Mouse (Mus musculus) neural tube, embryonic 12.5 days (tissue): ENCODE measurements at regions not wholly inside any gene's neighbourhood (a gene's known extent, or its start where the extent isn't known, plus 50 kb on each side); places are given as distances from the start of the nearest gene placed in this dataset.

Source experiments
- ATAC-seq: fragments of 200-750 bp; cut with Nextera tagmentation; 2 replicates; pipeline ENCODE4 v1.8.0; 2017; ENCODE audit warnings: low read depth, mild to moderate bottlenecking, moderate TSS enrichment, moderate library complexity; ENCODE audit not compliant: low FRiP score
- H3K27ac ChIP-seq: fragments of 300-500 bp; sonication (generic); 2 replicates; pipeline ENCODE4 v1.5.1; 2016
- H3K27me3 ChIP-seq: fragments of 300-500 bp; sonication (generic); replicated peaks from 2 replicates; pipeline ENCODE4 v1.6.1; 2016; ENCODE audit warnings: mild to moderate bottlenecking
- H3K36me3 ChIP-seq: fragments of 300-500 bp; sonication (generic); 2 replicates; pipeline ENCODE4 v1.6.1; 2016; ENCODE audit warnings: mild to moderate bottlenecking
- H3K4me1 ChIP-seq: fragments of 300-500 bp; sonication (generic); 2 replicates; pipeline ENCODE4 v1.6.1; 2016
- H3K4me2 ChIP-seq: fragments of 300-500 bp; sonication (generic); replicated peaks from 2 replicates; pipeline ENCODE4 v1.6.1; 2016; ENCODE audit warnings: mild to moderate bottlenecking
- H3K4me3 ChIP-seq: fragments of 300-500 bp; sonication (generic); 2 replicates; pipeline ENCODE4 v1.5.1; 2016
- H3K9ac ChIP-seq: fragments of 300-500 bp; sonication (generic); 2 replicates; pipeline ENCODE4 v1.6.1; 2016; ENCODE audit warnings: mild to moderate bottlenecking
- H3K9me3 ChIP-seq: fragments of 300-500 bp; sonication (generic); 2 replicates; pipeline ENCODE4 v1.6.1; 2016; ENCODE audit warnings: mild to moderate bottlenecking
- WGBS: fragments of 180-500 bp; shearing (Covaris S2); methylation state at CpG from one replicate; pipeline ENCODE4 v1.1.7; 2016; 5-methylcytosine and 5-hydroxymethylcytosine counted together

DNA sequence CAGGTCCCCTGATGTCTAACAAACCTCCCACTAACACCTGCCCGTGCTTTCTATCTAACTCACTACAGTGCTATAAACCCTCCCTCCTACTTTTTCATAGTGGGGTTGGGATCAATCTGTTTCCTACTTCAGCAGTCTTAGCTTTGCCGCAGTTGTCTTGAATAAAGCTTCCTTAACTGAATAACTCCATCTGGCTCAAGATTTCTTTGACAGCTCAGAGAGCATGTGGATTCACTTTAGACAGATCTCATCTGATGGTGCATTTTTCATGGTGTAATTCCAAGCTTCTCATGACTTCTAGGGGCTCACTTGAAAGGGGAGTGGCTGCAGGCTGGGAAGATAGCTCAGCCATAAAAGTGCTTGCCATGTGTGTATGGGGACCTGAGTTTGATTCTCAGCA is 313.2 kb upstream of the Dpyd start:
- H3K4me1 ChIP-seq, result no peaks in the 10 kb centered on the region
- H3K9ac ChIP-seq, result no peak overlapping the region
- H3K4me2 ChIP-seq, result no peak overlapping the region
- no peaks in the 10 kb centered on the region for H3K9me3 ChIP-seq
- WGBS, result 84% methylated on average over 2 of the region's 2 CpGs
- no peak overlapping the region for H3K27ac ChIP-seq
- no peak for ATAC-seq
- H3K36me3 ChIP-seq, result no peaks in the 10 kb centered on the region
- H3K4me3 ChIP-seq, result no peak overlapping the region
- no peaks in the 10 kb centered on the region for H3K27me3 ChIP-seq

DNA sequence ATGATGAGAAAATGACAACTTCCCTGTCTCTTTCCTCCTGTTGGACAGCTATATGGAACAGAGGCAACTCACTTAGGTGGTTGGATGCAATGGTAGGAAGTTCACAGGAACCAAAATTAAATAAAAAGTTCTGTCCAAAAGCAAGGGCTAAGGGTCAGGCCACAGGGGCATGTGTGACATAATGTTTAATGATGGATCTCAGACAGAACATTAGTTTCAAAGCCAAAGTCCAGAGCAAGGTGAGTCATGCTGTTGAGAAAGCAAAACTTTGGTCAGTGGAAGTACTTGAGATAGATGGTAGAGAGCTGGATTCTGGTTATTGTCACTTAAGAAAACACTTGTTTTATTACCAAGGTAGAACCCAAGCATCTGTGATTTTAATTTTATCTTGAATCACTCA is 286.0 kb upstream of the Dpyd start:
- H3K4me1 ChIP-seq, result no peaks in the 10 kb centered on the region
- no peaks in the 10 kb centered on the region for H3K36me3 ChIP-seq
- H3K27me3 ChIP-seq, result no peaks in the 10 kb centered on the region
- no peak overlapping the region for H3K9ac ChIP-seq
- ATAC-seq, result no peak
- H3K4me3 ChIP-seq, result no peak overlapping the region
- H3K9me3 ChIP-seq, result no peaks in the 10 kb centered on the region
- H3K27ac ChIP-seq, result no peak overlapping the region
- H3K4me2 ChIP-seq, result no peak overlapping the region

DNA sequence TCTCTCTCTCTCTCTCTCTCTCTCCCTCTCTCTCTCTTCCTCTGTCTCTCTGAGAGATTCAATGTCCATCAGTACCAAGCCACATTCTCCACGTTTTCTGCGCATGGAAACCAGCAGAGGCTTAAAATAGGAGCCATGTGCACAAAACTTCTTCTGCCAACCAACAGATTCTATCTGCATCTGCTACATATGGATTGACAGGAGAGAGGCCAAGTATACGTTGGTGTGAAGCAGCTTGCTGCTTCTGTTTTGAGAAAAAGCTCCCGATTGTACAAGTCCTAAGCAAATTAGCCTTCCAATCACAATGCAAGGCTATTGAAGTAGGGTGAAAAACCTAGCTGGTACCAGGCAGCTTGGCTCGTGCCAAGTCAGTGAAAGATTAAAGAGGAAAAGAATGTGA is 283.7 kb upstream of the Dpyd start:
- no peak overlapping the region for H3K27ac ChIP-seq
- H3K4me1 ChIP-seq, result no peaks in the 10 kb centered on the region
- no peak overlapping the region for H3K9ac ChIP-seq
- H3K36me3 ChIP-seq, result no peaks in the 10 kb centered on the region
- no peak for ATAC-seq
- WGBS, result 79% methylated on average over 5 of the region's 5 CpGs
- H3K27me3 ChIP-seq, result no peaks in the 10 kb centered on the region
- H3K4me3 ChIP-seq, result no peak overlapping the region
- H3K4me2 ChIP-seq, result no peak overlapping the region
- no peaks in the 10 kb centered on the region for H3K9me3 ChIP-seq

DNA sequence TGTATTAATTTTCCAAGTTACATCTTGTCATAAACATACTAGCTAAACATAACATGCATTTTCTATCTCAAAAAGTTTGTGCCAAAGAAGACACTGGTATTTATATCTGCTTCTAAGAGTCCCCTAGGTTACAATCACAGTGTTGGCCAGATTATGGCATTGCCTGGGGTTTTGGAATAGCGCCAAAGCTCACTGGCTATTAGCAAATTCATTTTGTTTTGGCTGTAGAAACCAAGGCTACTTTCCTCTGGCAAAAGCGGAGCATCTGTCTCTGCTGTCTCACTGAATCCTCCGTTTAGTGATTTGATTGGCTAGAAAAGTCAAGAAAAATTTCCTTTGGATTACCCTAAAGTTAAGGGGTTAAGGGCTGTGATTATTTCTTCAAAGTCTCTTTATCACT is 275.0 kb upstream of the Dpyd start:
- no peaks in the 10 kb centered on the region for H3K9me3 ChIP-seq
- no peak overlapping the region for H3K4me2 ChIP-seq
- H3K27ac ChIP-seq, result no peak overlapping the region
- H3K36me3 ChIP-seq, result no peaks in the 10 kb centered on the region
- no peak for ATAC-seq
- H3K27me3 ChIP-seq, result no peaks in the 10 kb centered on the region
- H3K4me3 ChIP-seq, result no peak overlapping the region
- WGBS, result 69% methylated on average over 3 of the region's 3 CpGs
- no peaks in the 10 kb centered on the region for H3K4me1 ChIP-seq
- no peak overlapping the region for H3K9ac ChIP-seq

DNA sequence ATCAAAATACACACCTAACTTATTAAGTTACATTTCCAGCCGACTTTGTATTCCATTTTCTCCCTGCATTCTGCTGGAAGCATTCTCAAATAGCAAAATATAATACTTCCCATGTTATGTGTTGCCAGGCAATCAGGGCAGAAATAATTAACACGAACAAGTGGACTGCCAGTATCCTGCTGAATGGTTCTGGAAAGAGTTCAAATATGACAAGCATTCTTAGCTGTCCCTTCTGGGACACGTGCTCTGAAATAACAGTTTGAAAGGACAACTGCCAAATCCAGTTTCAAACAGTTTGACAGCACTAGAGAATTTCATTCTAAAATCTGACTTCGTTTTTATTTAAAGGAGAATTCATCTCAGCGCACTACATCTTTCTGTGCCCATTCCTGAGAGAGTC is 236.8 kb upstream of the Dpyd start:
- no peaks in the 10 kb centered on the region for H3K27me3 ChIP-seq
- peaks cover 5% of the 10 kb centered on the region; the same call in 1 of the 2 replicates for H3K4me1 ChIP-seq
- no peak overlapping the region for H3K9ac ChIP-seq
- no peaks in the 10 kb centered on the region for H3K36me3 ChIP-seq
- WGBS, result 84% methylated on average over 5 of the region's 5 CpGs
- H3K4me2 ChIP-seq, result no peak overlapping the region
- no peak overlapping the region for H3K4me3 ChIP-seq
- no peak overlapping the region for H3K27ac ChIP-seq
- ATAC-seq, result no peak
- no peaks in the 10 kb centered on the region for H3K9me3 ChIP-seq

DNA sequence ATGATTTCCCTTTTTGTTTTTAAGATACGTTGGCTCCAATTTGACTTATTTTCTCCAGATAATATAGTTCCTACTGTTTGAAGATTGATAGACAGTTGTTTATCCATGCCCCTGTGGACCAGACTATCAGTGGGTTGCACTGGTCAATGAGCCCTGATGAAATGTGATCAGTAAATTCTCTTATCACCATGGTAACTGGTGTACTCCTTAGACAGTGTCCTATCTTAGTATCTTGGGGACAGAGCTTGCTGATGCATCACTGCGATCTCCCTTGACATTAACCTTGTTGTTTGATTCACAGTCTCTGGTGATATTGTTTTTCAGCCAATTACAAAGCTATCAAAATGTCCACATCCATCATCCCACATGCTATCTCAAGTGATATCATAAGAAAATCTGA is 233.7 kb upstream of the Dpyd start:
- peak; percentile 70; the same call in 1 of the 2 replicates for ATAC-seq

DNA sequence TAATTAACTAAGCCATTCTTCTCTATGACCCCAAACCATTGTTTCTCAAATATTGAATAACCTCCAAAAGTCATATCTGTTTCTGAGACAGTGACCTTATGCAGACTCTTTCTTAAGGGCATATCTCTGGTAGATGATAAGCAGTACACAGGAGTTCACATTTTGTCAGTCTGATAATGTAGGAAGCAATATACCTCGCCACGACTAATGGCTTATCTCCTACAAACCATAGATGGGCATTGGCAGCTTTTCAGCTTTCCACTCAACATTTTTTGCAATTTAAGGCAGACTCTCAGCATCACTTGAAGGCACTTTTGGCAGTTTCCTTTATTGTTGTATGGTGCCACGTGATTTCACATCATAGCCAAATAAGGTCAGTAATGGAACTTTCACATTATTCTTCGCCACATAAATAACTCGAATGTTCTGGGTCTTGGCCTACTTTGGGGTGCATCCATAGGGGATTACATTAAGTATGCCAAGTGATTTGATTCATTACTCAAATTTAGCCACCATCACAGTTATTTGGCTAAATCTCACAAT is 232.7 kb upstream of the Dpyd start:
- Histone ChIP-seq H3K9ac (no peak overlapping the region), H3K27ac (no peak overlapping the region), H3K4me2 (no peak overlapping the region), H3K36me3 (no peaks in the 10 kb centered on the region), H3K27me3 (no peaks in the 10 kb centered on the region), H3K9me3 (no peaks in the 10 kb centered on the region), H3K4me3 (no peak overlapping the region), H3K4me1 (peaks cover 5% of the 10 kb centered on the region; the same call in 1 of the 2 replicates)
- no peak for ATAC-seq
- 93% methylated on average over 5 of the region's 5 CpGs for WGBS

More for the DNA sequence above, 233.7 kb upstream of the Dpyd start:
- no peak overlapping the region for H3K4me3 ChIP-seq
- H3K9me3 ChIP-seq, result no peaks in the 10 kb centered on the region
- no peaks in the 10 kb centered on the region for H3K27me3 ChIP-seq
- no peaks in the 10 kb centered on the region for H3K36me3 ChIP-seq
- H3K27ac ChIP-seq, result no peak overlapping the region
- no peak overlapping the region for H3K4me2 ChIP-seq
- 85% methylated on average over 2 of the region's 2 CpGs for WGBS
- no peak overlapping the region for H3K9ac ChIP-seq
- peaks cover 5% of the 10 kb centered on the region; the same call in 1 of the 2 replicates for H3K4me1 ChIP-seq

DNA sequence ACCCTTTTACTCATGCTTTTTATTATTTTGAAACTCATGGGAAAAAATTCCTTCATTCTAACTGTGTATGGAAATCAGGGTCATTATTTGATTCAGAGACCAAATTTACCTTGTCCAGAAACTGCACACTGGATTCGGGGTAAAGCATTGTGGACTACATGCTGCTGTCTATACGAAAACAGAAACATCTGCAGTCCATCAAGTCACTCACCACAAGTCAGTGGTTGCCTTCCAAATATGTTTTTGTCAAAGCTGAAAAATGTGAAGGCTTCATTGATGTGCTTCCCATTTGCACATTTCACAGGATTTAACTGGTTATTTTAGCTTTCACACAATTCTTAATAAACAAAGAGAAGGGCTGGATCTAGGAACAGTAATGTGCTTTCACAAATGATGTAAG is 230.4 kb upstream of the Dpyd start:
- 75% methylated on average over 2 of the region's 2 CpGs for WGBS
- Histone ChIP-seq H3K9ac (no peak overlapping the region), H3K4me2 (no peak overlapping the region), H3K9me3 (no peaks in the 10 kb centered on the region), H3K4me3 (no peak overlapping the region), H3K36me3 (no peaks in the 10 kb centered on the region), H3K27me3 (no peaks in the 10 kb centered on the region), H3K4me1 (peaks cover 4% of the 10 kb centered on the region; the same call in 1 of the 2 replicates), H3K27ac (no peak overlapping the region)
- ATAC-seq, result no peak

DNA sequence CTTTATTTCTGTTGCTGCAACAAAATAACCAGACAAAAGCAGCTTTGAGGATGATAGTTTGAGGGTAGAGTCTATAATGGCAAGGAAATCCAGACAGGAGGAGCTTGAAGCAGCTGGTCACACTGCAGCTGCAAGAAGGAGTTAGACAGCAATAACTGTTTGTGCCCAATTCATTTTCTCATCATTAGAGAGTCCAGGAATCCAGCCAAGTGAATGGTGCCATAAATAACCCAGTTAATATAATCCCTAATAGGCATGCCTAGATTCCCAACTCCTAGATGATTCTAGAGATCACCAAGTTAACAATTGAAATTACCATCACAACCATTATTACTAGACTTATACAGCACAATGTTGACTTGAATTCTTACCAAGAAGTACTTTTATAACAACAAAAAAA is 223.2 kb upstream of the Dpyd start:
- no peak overlapping the region for H3K4me2 ChIP-seq
- no peak overlapping the region for H3K27ac ChIP-seq
- no peaks in the 10 kb centered on the region for H3K4me1 ChIP-seq
- no peak overlapping the region for H3K9ac ChIP-seq
- H3K4me3 ChIP-seq, result no peak overlapping the region
- no peaks in the 10 kb centered on the region for H3K9me3 ChIP-seq
- ATAC-seq, result no peak
- H3K27me3 ChIP-seq, result no peaks in the 10 kb centered on the region
- H3K36me3 ChIP-seq, result no peaks in the 10 kb centered on the region

DNA sequence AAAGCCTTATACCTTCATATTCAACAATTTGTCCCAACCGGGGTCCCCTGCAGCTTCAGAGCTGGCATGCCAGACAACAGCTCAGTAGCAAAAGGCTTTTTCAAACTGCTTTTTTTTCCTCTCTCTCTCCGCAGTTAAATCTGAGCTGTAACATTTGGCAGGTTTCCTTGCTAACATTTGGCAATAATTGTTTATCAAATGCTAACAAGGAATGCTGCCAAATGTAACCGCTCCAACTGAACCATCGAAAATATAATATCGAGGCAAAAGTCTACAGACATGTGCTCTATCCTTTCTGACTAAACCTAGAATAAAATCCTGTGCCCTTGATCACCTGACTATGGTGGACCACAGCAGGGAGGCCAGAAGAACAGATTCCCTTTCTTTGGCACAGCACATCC is 200.2 kb upstream of the Dpyd start:
- Histone ChIP-seq H3K4me2 (no peak overlapping the region), H3K4me1 (no peaks in the 10 kb centered on the region), H3K27ac (no peak overlapping the region), H3K27me3 (no peaks in the 10 kb centered on the region), H3K9me3 (no peaks in the 10 kb centered on the region), H3K9ac (no peak overlapping the region), H3K4me3 (no peak overlapping the region), H3K36me3 (no peaks in the 10 kb centered on the region)
- no peak for ATAC-seq
- WGBS, result 90% methylated on average over 5 of the region's 5 CpGs
